Mouse (Mus musculus) urinary bladder, postnatal 36 days (tissue): ENCODE measurements around the gene Srp54c.
A peak's percentile ranks its signal among the peaks of the same experiment; 100 is the strongest.
"Not testable (repeated sequence)": the region's sequence is repeated elsewhere in the genome, so short reads cannot be mapped to it uniquely, and the experiment has no call there.

Experiments
- DNase-seq, 2 experiments: peaks; one replicate each; pipeline ENCODE4 v3.0.0; 2022; ENCODE audit warnings: low spot score in 2 of 2, mixed read lengths in 1 of 2

The Srp54c gene

DNA sequence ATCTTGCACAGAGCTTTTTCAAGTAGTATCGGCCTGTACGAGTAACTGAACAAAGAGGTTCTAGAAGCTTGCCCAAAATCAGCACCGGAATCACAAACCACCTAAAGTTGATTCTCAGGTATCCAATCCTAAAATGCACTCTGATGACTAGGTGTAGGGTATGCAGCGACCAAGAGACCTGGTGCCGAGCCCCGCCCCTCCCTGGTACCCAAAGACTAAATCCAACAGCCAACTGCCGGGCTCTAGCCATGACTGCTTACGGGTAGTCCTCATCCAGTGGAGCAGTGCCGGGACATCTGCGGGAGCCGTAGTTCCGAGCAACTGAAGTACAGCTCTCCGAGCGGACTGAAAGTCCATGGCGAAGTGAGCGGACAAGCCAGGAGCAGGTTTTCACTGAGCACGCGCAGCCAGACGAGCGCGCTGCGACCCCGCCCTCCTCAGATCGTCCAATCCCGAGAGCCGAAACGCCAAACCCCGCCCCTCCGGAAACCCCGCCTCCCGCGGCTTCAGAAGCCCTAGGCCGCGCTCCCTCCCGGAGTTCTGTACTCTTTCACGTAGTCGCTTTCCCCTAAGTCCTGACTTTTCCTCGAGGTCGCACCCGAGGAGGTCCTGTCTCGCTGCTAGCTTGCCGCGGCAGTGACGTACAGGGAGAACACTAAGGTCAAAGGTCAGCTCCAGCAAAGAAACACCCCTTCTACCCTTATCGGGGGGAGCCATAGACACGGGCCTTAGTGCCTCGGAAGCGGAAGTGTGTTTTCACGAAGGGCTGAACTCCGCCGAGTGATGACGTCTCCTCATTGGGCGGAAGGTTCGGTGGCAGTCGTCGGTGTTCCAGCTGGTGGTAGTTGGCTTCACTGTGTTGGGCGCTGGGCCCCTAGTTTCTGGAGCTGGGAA is at the start of gene Srp54c:
Gene Srp54c, plus strand, starts transcription at position 543 of the 894 bp plus-strand sequence.
- DNase-seq, result not testable (repeated sequence)

DNA sequence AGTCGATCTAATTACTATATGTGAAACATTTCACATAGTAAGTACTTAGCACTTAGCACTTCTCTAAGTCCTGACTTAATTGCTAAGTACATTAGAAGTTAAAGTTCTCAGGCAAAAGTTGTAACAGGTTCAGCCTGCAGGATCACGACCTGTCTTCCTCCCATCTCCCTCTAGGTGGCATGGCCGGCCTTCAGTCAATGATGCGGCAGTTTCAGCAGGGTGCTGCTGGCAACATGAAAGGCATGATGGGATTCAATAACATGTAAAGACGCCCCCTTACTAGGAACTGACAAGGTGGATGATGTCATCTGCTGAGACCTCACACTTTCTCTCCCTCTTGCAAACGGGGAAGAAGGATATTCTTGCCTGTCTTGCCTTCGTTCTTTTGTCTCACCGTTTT is 42.3 kb upstream of the Srp54c start:
- DNase-seq, result not testable (repeated sequence)

DNA sequence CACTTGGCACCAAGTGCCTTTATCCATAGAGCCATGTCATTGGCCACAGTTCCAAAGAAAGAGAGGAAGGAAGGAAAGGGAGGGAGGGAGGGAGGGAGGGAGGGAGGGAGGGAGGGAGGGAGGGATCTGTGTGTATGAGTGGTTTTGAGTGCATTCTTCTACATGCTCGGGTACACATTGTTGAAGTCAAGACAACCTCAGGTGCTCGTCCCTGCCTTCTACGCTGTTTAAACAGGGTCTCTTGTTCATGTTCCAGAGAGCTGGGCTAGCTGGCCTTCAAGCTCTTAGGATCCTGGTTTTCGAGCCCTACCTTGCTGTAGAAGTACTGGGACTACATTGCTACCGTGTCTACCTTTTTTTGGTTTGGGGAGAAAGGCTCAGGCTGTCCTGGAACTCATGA is 40.8 kb upstream of the Srp54c start:
- not testable (repeated sequence) for DNase-seq

DNA sequence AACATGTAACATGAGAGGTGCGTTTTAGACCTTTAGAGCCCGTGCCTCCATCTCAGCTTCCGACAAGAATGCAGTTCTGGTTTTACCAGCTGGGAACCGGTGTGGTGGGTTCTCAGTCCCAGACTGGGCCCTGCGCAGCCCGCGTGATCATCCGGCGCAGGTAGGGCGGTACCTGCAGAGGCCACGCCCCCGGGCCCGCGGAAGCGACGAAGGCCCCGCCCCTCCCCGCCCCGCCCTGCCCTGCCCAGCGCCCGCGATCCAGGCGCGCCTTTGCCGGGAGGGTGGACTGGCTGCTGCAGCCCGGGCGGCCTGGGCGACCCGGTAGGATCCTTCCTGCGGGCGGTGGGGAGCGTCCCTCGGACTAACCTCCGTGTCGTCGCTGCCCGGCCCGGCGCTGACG is 30.7 kb upstream of the Srp54c start, which contains the start of gene 1700047I17Rik2:
Gene 1700047I17Rik2, plus strand, starts transcription at position 287 of the 400 bp plus-strand sequence.
- DNase-seq, result not testable (repeated sequence)

DNA sequence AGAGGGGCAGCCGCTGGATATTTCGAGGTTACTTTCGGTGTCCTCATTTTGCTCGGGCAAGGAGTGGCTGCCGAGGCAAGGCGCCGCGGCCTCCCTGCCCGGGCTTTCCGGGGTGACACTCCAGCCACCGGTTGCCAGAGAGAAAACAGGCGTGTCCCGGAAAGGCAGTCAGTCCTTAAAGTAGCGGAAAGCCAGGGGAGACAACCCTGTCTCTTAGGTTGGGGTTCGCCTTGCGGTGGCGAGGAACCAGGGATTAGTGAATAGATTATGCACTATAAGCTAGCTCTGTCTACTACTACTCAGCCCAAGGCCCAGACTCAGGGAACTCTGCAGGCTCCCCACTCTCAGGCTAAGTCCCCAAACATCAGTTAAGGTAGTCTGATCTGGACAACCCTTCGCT is 30.2 kb upstream of the Srp54c start:
- DNase-seq, result not testable (repeated sequence)

DNA sequence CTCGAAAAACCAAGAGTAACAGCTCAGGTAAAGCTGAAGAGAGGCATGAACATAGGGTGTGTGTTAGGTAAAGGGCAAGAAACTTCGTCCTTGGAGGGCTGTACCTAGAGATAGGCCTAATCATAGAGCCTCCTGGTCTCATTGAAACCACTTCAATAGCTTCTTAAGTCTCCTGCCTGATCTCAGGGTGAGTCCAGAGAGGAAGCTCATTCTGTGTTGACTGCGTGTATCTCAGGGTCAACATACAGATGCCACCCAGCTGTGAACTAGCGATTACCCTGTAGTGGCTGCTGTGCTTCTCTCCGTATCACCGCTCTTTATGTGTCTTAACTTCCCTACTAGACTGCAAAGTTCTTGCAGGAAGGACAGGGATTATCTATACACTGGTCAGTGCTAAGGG is 17.0 kb upstream of the Srp54c start:
- not testable (repeated sequence) for DNase-seq

DNA sequence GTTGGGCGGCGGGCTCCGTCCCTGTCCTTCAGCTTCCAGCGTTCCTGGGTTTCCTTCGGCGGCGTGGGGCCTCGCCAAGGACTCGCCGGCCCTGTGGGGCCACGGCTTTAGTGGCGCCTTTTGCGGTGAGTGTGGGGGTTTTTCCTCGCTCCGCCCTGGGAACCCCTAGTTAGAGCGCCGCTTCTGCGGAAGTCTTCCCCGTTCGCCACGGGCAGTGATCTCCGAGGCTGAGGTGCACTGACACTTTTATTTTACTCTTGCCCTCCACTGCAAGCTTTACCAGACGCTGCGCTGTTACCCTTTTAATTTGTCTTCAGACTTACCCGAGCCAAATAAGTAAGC is 523 bp downstream of the Srp54c start:
- peak in 1 of 2 experiments; percentile 0 for DNase-seq

DNA sequence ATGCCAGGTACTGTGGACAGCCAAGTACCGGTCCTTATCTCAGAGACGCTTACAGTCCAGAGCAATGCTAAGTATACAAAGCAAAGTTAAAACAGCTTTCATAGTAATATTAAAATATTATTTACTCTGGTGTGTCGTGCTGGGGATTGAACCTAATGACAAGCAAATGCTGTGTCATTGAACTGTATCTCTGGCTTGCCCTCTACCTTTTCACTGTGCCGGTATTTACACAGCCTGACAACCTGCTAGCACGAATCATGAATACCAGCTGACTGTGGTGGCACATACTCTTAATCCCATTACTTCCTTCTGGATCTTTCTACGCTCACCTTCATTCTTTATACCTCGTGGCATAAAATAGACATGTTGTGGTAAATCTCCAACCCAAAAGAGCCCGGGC is 12.3 kb downstream of the Srp54c start:
- DNase-seq, result not testable (repeated sequence)

DNA sequence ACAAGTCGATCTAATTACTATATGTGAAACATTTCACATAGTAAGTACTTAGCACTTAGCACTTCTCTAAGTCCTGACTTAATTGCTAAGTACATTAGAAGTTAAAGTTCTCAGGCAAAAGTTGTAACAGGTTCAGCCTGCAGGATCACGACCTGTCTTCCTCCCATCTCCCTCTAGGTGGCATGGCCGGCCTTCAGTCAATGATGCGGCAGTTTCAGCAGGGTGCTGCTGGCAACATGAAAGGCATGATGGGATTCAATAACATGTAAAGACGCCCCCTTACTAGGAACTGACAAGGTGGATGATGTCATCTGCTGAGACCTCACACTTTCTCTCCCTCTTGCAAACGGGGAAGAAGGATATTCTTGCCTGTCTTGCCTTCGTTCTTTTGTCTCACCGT is 32.0 kb downstream of the Srp54c start:
- not testable (repeated sequence) for DNase-seq

DNA sequence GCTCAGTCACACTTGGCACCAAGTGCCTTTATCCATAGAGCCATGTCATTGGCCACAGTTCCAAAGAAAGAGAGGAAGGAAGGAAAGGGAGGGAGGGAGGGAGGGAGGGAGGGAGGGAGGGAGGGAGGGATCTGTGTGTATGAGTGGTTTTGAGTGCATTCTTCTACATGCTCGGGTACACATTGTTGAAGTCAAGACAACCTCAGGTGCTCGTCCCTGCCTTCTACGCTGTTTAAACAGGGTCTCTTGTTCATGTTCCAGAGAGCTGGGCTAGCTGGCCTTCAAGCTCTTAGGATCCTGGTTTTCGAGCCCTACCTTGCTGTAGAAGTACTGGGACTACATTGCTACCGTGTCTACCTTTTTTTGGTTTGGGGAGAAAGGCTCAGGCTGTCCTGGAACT is 33.4 kb downstream of the Srp54c start:
- not testable (repeated sequence) for DNase-seq

DNA sequence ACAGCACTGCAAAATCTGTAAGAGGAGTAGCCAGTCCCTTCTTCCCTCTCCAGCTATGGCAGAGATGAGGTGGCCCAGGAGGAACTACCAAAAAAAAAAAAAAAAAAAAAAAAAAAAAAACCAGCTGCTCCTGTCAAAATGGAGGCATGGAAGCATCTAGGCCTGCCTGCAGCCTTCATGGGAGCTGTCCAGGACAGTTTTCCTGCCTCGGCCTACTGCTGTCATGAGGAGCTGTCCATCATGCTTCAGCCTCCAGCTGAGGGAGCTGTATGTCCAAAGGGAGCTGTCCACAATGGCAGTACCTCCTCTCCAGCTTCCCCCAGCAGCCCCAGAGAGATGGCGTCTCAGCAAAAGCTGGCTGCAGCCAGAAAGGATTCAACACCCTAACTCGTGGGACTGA is 42.3 kb downstream of the Srp54c start:
- DNase-seq, result no peak

DNA sequence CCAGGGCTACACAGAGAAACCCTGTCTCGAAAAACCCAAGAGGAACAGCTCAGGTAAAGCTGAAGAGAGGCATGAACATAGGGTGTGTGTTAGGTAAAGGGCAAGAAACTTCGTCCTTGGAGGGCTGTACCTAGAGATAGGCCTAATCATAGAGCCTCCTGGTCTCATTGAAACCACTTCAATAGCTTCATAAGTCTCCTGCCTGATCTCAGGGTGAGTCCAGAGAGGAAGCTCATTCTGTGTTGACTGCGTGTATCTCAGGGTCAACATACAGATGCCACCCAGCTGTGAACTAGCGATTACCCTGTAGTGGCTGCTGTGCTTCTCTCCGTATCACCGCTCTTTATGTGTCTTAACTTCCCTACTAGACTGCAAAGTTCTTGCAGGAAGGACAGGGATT is 47.6 kb downstream of the Srp54c start:
- DNase-seq, result not testable (repeated sequence)

DNA sequence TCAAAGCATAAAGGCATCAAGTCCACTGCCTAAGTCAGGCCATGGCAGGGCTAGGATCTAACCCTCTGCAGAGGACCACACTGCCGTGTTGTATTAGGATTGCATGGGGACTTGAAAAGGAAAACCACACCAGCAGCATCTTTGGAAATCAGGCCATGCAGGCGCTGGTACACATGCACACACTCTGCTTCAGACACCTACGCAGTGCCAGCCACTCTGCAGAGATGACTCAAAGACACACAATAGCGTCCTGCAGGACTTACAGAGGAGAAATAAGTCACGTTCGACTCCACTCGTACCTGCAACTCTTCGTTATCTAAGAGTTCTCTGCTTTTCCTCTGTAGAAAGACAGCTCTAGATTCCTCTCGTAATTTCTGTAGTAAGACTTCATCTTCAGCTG is 68.1 kb downstream of the Srp54c start:
- no peak for DNase-seq

DNA sequence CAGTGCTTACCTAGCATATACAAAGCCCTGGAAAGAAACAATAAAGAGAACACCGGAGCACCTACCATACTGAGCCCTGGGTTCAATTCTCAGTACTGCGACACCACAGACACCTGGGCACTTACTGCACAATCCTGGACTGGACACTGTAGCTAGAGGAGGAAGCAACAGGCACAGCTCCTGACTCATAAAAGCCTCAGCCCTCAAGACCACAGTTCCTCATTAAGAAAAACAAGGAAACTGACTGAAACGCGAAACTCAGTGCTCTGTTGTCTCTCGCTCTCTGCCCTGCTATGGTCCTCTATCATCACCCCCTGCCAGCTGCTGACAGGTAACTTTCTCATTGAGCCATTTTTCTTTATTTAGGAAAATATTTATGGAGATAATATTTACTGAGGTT is 69.4 kb downstream of the Srp54c start, which contains the start of gene 1110008L16Rik:
Gene 1110008L16Rik, plus strand, starts transcription at position 242 of the 400 bp plus-strand sequence.
- no peak for DNase-seq

DNA sequence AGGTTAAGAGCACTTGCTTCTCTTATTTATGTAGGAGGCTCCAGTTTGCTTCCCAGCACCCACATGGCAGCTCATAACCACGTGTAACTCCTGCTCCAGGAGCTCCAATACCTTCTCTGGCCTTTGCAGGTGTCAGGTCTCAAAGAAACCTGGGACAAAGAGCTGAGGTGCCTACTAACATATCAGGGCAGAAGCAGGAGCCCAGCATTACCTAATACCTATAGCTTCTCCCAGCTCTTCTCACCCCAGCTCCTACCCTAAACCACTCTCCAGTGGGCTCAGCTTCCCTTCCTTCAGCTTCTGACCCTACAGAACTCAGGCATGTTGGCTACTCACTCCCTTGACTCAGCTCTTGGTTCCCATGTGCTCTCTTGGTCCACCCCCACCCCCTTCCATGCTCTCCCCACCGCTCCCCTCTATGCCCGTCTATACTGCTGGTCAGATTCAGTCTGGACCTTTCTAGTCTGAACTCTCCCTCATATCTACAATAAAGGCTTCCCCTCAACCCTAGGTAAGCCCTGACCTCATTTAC is 70.9 kb downstream of the Srp54c start:
- no peak for DNase-seq

DNA sequence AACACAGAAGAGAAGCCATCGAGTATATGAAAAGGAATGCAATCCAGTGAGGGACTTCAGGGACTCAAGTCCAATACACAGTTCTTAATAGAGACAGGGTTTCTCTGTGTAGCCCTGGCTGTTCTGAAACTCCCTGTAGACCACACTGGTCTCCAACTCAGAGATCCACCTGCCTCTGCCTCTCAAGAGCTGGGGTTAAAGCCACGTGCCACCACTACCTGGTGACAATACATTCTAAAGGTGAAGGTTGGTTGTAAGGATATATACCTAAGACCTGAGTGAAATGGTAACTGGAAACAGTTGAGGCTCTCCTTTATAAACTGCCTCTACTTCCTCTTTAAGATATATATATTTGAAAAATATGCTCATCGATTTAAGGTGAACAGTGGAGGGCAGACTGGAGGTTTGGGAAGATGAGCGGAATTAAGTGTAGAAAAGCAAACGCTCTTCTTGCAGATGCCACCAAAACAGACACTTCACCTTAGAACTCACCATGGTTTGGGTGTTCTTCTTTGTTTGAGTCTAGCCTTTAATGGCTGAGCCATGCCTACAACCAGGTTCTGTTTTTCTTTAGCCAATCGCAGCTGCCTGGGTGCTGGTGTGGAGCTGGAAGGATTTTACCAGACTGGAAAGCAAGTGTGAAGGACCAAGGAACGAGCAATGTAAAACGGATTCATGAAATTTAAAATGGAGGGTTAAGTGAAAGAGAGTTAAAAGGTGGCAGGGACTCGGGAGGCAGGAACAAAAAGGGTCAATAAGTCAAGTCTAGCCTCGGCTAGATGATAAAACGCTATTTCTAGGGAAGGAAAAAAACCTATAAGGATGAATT is 71.7 kb downstream of the Srp54c start:
- DNase-seq, result no peak

DNA sequence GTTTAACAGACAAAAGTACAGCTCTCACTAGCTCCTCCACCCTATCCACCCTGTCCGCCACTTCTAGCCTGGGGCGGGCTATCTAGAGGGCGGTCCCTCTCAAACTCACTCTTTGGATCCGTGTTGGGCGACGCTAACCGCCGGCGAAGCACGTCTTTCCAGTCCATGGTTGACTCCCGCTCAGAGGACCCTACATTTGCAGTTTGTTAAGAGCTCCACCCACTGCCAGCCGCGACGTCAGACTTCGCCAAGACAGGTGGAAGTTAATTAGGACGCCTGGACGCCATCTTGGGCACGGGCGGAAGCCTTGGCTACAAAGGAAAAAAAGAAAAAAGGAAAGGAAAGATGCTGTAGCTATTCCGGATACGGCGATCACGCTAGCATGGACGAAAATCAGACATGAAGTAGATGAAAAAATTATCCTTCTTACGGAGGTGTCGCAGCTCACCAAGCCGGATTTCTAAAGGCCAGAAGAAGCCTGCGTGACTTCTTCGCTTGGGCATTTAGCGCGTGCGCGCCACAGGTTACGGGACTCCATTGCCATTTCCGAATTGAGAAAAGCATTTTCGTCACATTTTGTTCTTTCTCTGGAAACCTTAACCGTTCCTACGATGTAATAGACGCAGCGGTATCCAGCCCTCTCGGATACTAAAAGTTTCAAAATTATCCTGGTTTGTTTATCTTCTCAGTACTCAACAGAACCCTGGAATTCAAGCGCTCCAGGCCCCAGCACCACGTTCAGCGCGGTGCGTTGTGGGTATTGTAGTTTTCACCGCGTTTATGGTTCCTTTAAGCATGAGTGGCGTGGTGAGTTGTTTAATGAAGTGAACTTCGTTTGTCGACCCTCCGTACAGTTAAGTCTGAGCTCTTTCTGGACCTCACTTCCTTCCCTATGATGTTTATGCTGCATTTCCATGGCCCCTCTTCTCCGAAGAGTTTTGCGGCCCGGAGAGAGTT is 72.8 kb downstream of the Srp54c start, which contains the start of gene Ppp2r3c:
Gene Ppp2r3c, minus strand, starts transcription at position 514 of the 957 bp plus-strand sequence.
- DNase-seq, result peak; percentile 84 to 91

DNA sequence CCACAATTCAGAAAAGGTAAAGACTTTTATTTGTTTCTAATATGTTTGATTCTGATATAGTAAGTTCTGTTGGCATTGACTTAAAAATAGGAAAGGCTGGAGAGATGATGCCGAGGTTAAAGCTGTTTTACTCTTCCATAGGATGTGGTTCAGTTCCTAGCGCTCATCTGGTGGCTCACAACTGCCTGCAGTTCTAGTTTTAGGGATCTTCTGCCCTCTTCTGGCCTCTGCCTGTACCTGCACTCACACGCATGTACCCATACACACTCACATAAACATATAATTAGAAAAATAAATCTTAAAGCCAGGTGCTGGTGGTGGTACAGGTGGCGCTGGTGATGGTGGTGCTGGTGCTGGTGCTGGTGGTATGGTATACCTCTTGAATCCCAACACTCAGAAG is 76.4 kb downstream of the Srp54c start:
- DNase-seq, result no peak

DNA sequence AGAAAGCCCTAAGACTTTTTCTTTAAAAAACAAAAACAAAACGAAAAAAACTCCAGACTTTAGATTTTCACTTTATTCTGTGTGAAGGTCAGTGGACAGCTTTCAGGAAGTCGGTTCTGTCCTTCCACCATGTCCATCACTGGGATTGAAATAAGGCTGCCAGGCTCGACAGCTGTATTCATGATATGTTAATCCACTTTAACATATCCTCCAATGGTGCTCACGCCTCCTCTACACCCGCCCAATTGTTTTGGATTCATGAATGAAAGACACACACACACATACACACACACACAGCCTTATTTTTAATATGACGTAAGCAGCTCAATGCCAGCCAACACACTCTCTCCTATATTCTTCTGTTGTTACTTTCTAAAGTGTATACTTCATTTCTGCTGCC is 77.6 kb downstream of the Srp54c start:
- no peak for DNase-seq

DNA sequence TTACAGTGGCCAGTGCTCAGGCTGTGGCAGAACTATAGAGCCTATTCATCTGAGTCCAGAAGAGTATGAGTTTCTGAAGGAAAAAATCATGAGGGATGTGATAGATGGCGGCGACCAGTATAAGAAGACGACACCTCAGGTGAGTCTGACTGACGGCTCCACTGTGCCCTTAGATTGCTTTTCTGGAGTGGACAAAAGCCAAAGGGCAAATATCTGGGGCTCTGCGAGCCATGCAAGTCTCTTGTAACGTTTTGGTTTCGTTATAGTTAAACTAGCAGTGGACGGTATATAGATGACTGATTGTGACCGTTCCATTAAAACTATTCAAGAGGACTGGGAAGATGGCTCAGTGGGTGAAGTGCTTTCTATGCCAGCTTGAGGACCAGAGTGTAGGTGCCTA is 78.8 kb downstream of the Srp54c start:
- DNase-seq, result no peak

DNA sequence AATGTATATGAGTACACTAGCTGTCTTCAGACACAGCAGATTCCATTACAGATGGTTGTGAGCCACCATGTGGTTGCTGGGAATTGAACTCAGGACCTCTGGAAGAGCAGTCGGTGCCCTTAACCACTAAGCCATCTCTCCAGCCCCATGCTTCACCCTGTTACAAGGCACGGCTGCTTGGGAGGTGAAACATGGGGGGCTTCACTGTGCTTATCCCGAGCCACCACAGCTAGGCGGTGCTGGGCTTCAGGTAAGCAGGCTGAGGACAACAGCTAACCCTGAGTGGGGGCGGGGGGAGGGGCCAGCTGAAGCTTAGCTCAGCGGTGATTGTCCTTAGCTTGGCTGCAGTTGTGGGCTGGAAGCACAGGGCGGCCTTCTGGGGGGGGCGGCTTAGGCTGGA is 79.5 kb downstream of the Srp54c start:
- DNase-seq, result no peak
